Mouse (Mus musculus) ES-Bruce4 (cell line): ENCODE results near the gene Bcl7a.

Experiments used
- CTCF ChIP-seq: IDR thresholded peaks from one replicate; pipeline ENCODE4 v1.8.1; 2011; ENCODE audit warnings: low read depth, low read length
- EP300 ChIP-seq: IDR thresholded peaks from 2 replicates; pipeline ENCODE4 v1.6.1; 2011; ENCODE audit warnings: low read depth, low read length; ENCODE audit not compliant: insufficient read depth
- POLR2A ChIP-seq: IDR thresholded peaks from one replicate; pipeline ENCODE4 v1.8.1; 2011; ENCODE audit warnings: low read length; ENCODE audit not compliant: insufficient read depth

DNA sequence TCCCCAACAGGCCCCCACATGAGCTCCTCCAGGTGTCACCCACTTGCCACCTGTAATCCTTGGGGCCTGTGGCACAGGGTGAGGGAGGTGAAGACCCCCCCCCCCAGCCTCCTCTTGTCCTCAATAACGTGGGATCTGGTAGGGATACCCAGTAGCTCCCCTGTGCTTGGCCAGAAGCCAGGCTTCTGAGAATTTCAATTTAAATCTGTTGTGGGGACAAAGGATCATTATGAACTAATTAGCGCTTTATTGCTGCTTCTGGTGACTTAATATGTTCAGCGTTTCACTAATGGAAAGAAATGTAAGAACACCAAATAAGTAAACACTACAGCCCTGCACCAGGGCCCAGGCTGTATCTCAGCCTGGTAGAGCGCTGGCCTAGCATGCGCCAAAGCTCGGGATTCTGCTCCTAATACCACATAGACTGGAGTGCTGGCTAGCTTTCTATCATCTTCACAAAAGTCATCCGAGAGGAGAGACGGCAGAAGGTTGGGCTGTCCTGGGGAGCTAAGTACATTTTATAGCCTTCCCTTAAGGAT, 43.1 kb upstream of the Bcl7a start:
- TF ChIP-seq CTCF (no peak), POLR2A (no peak), EP300 (no peak)
